Mouse (Mus musculus): ENCODE results near the gene Gm498. TPM values are rescaled to one million over a fixed set of nuclear protein-coding genes. Genes with fewer than 3 reads are reported as not detected.
A peak's percentile ranks its signal among the peaks of the same experiment; 100 is the strongest.

Gene Gm498
- polyA plus RNA-seq, 1 experiment: not detected

DNA sequence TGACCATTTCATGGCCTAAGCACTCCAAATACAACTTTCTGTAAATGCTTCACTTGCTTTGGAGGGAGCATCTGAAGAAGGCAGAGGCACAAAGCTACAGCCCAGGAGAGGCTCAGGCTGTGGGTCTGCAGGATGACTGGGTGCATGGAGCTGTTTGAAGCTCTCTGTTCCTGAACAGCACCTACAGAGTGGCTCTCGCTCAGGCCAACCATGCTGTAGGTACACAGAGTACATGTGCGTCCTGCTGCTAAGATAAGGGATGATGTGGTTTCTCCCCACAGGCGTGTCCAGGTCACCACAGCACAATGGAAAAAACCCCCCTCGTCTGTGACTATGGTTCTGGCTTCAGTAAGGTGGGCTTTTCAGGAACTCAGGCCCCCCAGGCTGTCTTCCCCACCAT is 2.2 kb downstream of the Gm498 start:
- Histone ChIP-seq H3K4me3 (ENCODE audit: insufficient read depth, low read length) (no peak overlapping the region), H3K27ac (ENCODE audit: insufficient read depth, low read length) (no peak overlapping the region), H3K4me1 (ENCODE audit: control insufficient read depth, insufficient read depth, low read length) (no peaks in the 10 kb centered on the region)
- TF ChIP-seq CTCF (IDR thresholded peaks at IDR 0.05; ENCODE audit: extremely low read depth, insufficient read depth, low read length): no peak
- no peak for TF ChIP-seq POLR2A (IDR thresholded peaks at IDR 0.05; ENCODE audit: extremely low read depth, insufficient read depth, low read length)

DNA sequence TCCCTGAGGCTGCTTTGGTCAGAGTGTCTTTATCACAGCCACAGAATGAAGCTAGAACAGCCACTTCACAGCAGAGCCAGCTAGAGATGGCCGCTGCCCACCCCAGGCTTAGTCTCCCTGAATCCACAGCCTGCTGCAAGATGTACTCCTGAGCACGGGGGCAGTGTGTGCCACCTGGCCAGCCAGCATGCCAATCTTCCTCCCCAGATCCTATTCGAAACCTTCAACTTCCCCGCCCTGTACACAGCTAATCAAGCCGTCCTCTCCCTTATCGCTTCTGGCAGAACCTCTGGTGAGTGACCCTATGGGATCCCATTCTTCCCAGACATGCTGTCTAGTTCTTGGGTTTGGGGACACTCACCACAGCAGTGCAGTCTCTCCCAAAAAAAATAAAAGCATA is 17.1 kb downstream of the Gm498 start:
- Histone ChIP-seq H3K4me3 (ENCODE audit: insufficient read depth, low read length) (no peak overlapping the region), H3K27ac (ENCODE audit: insufficient read depth, low read length) (no peak overlapping the region), H3K4me1 (ENCODE audit: control insufficient read depth, insufficient read depth, low read length) (no peaks in the 10 kb centered on the region)
- no peak for TF ChIP-seq CTCF (IDR thresholded peaks at IDR 0.05; ENCODE audit: extremely low read depth, insufficient read depth, low read length)
- no peak for TF ChIP-seq POLR2A (IDR thresholded peaks at IDR 0.05; ENCODE audit: extremely low read depth, insufficient read depth, low read length)

DNA sequence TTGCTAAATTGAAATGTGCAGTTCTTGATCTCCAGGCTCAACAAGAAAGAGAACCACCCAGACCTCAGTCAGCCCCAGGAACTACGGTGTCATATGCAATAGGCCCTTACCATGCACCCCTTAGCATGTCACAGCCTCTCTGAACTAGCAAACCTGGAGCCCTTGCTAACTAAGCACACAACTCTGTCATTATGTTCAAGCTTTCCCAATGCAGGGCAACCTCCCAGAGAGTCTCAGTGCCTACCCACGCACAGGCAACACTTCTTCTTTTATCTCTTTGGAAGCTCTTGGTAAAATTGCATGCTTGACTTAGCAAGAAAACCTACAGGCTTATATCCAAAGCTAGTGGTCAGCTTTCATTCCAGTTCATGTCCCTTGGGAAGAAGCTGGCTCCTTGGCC is 24.5 kb downstream of the Gm498 start:
- peaks cover 8% of the 10 kb centered on the region; the same call in 1 of the 2 replicates for H3K4me1 ChIP-seq (ENCODE audit: control insufficient read depth, insufficient read depth, low read length)
- no peak overlapping the region for H3K27ac ChIP-seq (ENCODE audit: insufficient read depth, low read length)
- TF ChIP-seq POLR2A (IDR thresholded peaks at IDR 0.05; ENCODE audit: extremely low read depth, insufficient read depth, low read length): no peak
- no peak for TF ChIP-seq CTCF (IDR thresholded peaks at IDR 0.05; ENCODE audit: extremely low read depth, insufficient read depth, low read length)
- H3K4me3 ChIP-seq (ENCODE audit: insufficient read depth, low read length): no peak overlapping the region

DNA sequence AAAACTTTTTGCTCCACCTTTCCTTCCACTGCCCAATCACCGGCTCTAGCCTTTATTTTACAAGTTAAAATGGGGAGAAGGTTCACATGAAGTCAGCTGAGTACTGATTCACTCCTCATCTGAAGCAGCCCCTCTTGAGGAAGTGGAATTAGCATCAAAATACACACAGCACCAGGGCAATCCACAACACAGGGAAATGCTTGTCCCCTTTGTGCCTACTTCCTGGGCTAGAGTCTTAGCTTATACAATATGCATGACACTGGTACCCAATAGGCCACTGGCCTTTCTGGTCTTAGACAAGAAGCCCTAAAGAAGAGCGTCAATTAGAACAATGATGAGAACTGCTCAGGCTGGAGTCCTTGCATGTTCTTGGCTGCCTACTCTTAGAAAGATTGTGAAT is 25.7 kb downstream of the Gm498 start:
- no peak overlapping the region for H3K27ac ChIP-seq (ENCODE audit: insufficient read depth, low read length)
- TF ChIP-seq CTCF (IDR thresholded peaks at IDR 0.05; ENCODE audit: extremely low read depth, insufficient read depth, low read length) (no peak), POLR2A (IDR thresholded peaks at IDR 0.05; ENCODE audit: extremely low read depth, insufficient read depth, low read length) (no peak)
- peaks cover 8% of the 10 kb centered on the region; the same call in 1 of the 2 replicates for H3K4me1 ChIP-seq (ENCODE audit: control insufficient read depth, insufficient read depth, low read length)
- no peak overlapping the region for H3K4me3 ChIP-seq (ENCODE audit: insufficient read depth, low read length)

DNA sequence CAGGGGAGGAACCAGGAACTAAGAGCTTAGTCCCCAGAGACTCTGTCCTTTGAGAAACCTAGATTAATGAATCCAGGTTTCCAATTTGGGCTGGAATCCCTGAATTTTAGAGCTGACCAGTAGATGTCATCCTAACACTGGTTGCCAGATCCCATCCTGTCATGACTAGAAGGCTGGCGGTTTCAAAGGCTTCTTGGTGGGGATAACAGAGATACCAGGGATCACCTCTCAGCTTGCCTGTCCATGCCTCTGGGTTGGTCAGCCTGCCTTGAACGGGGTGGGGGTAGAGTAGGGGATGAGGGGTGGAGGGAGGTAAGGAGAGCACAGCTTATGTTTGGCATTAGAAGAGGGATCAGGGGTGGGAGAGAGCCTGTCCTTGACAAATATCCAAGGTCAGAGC is 34.0 kb downstream of the Gm498 start:
- Histone ChIP-seq H3K27ac (ENCODE audit: insufficient read depth, low read length) (no peak overlapping the region), H3K4me1 (ENCODE audit: control insufficient read depth, insufficient read depth, low read length) (no peaks in the 10 kb centered on the region), H3K4me3 (ENCODE audit: insufficient read depth, low read length) (no peak overlapping the region)
- TF ChIP-seq CTCF (IDR thresholded peaks at IDR 0.05; ENCODE audit: extremely low read depth, insufficient read depth, low read length) (peak; percentile 70), POLR2A (IDR thresholded peaks at IDR 0.05; ENCODE audit: extremely low read depth, insufficient read depth, low read length) (no peak)

DNA sequence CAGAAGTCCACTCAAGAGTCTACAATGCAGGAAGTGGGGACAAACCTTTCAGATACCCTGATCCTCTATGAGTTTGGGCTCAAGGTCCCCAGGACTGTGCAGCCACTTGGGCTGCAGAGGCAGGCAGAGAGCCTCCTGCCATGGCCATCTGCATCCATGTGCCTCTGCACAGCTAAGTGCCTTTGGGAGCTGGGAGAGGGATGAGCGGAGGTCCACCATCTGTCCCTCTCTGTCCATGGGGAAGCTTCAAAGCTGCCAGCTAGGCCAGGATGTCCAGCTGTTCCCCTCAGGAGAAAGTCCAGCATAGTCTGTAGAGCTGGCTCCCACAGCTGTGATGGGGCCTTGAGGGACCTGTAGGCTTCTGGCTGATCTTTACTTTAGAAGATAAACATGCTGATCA is 38.5 kb downstream of the Gm498 start:
- H3K4me3 ChIP-seq (ENCODE audit: insufficient read depth, low read length): no peak overlapping the region
- H3K4me1 ChIP-seq (ENCODE audit: control insufficient read depth, insufficient read depth, low read length): peaks cover 2% of the 10 kb centered on the region
- no peak for TF ChIP-seq POLR2A (IDR thresholded peaks at IDR 0.05; ENCODE audit: extremely low read depth, insufficient read depth, low read length)
- TF ChIP-seq CTCF (IDR thresholded peaks at IDR 0.05; ENCODE audit: extremely low read depth, insufficient read depth, low read length): no peak
- H3K27ac ChIP-seq (ENCODE audit: insufficient read depth, low read length): no peak overlapping the region

DNA sequence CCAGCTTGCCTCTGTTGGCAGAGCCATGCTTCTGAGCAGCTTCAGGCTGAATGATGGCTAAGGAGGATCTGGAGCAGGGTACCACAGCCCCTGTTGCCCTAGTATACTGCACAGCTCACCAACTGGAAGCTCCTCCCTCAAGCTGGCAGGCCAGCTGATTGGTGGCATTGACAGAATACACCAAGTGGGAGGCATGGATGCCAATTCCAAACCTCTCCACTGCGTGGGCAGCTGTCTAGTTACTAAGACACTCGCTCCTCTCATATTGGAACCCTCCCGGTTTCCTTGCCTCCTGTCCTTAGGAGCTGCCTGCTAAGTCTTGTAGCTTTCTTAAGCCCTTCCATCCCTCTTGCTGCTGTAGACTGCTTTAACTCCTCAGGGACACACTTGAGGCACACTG is 39.0 kb downstream of the Gm498 start:
- TF ChIP-seq CTCF (IDR thresholded peaks at IDR 0.05; ENCODE audit: extremely low read depth, insufficient read depth, low read length): no peak
- Histone ChIP-seq H3K4me1 (ENCODE audit: control insufficient read depth, insufficient read depth, low read length) (peaks cover 2% of the 10 kb centered on the region), H3K4me3 (ENCODE audit: insufficient read depth, low read length) (no peak overlapping the region), H3K27ac (ENCODE audit: insufficient read depth, low read length) (no peak overlapping the region)

DNA sequence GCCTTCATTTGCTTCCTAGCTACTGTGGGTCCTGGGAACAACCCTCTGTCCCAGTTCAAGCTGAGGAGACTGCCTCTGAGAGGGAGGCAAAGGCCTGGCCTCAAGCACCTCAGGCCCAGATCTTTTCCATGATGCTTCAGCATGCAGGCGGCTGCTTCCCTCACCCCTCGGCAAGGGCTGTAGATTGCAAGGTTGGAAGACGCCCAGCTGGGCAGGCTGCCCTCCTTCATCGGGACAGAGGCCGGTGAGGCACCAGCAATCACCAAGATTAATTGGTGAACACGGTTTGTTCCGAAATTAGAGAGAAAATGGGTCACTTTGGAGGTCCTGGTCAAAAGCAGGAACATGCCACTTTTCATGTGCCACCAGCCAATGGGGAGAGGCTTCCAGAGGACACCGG is 47.0 kb downstream of the Gm498 start:
- no peaks in the 10 kb centered on the region for H3K4me1 ChIP-seq (ENCODE audit: control insufficient read depth, insufficient read depth, low read length)
- TF ChIP-seq CTCF (IDR thresholded peaks at IDR 0.05; ENCODE audit: extremely low read depth, insufficient read depth, low read length) (no peak), POLR2A (IDR thresholded peaks at IDR 0.05; ENCODE audit: extremely low read depth, insufficient read depth, low read length) (no peak)
- H3K27ac ChIP-seq (ENCODE audit: insufficient read depth, low read length): no peak overlapping the region
- no peak overlapping the region for H3K4me3 ChIP-seq (ENCODE audit: insufficient read depth, low read length)

DNA sequence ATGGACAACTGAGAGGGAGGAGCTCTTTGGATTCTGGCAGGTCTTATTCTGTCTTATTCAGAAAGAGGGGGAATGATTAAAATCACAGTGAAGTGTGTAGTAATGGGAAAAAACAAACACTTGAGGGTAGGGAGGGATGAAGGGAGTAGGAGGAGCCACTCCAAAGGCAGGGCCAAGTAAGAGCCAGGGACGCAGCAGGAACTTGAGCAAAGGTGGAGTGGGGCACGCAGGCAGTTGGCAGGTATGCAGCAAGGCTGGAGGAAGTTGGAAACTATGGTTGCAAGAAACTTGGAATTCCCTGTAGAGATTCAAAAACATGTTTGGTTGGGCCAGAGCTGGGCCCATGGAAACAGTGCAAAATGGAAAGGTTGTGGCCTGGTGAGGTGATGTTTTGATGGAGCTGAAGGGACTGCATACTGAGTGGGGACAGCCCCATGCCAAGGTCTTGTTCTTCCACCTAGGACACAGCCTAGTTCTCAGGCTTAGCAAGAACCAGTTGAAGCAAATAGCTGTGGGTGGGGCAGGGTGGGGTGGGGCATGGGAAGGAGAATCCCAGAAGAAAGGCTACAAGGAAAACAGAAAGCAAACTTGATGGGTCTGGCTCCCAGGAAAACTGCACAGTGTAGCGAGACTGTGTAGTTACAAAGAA is 52.5 kb downstream of the Gm498 start:
- H3K4me3 ChIP-seq (ENCODE audit: insufficient read depth, low read length): no peak overlapping the region
- H3K4me1 ChIP-seq (ENCODE audit: control insufficient read depth, insufficient read depth, low read length): no peaks in the 10 kb centered on the region
- TF ChIP-seq POLR2A (IDR thresholded peaks at IDR 0.05; ENCODE audit: extremely low read depth, insufficient read depth, low read length) (no peak), CTCF (IDR thresholded peaks at IDR 0.05; ENCODE audit: extremely low read depth, insufficient read depth, low read length) (no peak)
- H3K27ac ChIP-seq (ENCODE audit: insufficient read depth, low read length): no peak overlapping the region

DNA sequence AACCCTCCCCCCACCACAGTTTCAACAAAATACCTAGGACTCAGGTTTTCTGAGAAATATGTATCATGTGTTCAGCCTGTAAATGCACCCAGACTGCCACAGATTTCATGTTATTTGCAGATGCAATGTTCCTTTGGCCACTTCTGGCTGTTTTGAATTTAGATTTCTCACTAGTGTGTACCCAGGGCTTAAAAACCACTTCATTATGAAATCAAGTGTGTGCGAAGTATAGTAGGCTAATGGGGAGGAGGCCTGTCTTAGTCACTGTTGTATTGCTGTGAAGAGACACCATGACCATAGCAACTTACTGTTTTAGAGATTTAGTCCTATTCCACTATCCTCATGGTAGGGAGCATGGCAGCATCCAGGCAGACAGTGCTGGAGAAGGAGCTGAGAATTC is 63.3 kb downstream of the Gm498 start:
- Histone ChIP-seq H3K4me3 (ENCODE audit: insufficient read depth, low read length) (no peak overlapping the region), H3K4me1 (ENCODE audit: control insufficient read depth, insufficient read depth, low read length) (no peaks in the 10 kb centered on the region), H3K27ac (ENCODE audit: insufficient read depth, low read length) (no peak overlapping the region)
- TF ChIP-seq POLR2A (IDR thresholded peaks at IDR 0.05; ENCODE audit: extremely low read depth, insufficient read depth, low read length) (no peak), CTCF (IDR thresholded peaks at IDR 0.05; ENCODE audit: extremely low read depth, insufficient read depth, low read length) (no peak)

Measured in cortical plate, adult 2 months (tissue).